Mouse (Mus musculus) G1E (cell line): Measurements from ENCODE around the gene Nectin2. TPM values are rescaled to one million over a fixed set of nuclear protein-coding genes. Genes with fewer than 3 reads are reported as not detected.
A peak's percentile ranks its signal among the peaks of the same experiment; 100 is the strongest.

Experiments
- ATAC-seq: 2 replicates; pipeline ENCODE4 v1.8.0; 2016; ENCODE audit warnings: mild to moderate bottlenecking; ENCODE audit not compliant: insufficient number of reproducible peaks, poor library complexity, low FRiP score, severe bottlenecking; ENCODE audit errors: extremely low read depth
- DNase-seq: peaks from one replicate; pipeline ENCODE4 v3.0.0; 2012; ENCODE audit warnings: low spot score
- H3K27me3 ChIP-seq: 2 replicates; pipeline ENCODE4 v1.6.1; 2012; ENCODE audit warnings: mild to moderate bottlenecking, low read length, inconsistent platforms; ENCODE audit not compliant: insufficient read depth
- H3K36me3 ChIP-seq: replicated peaks from 2 replicates; pipeline ENCODE3; 2012; ENCODE audit warnings: mild to moderate bottlenecking, inconsistent platforms
- H3K4me1 ChIP-seq: 2 replicates; pipeline ENCODE4 v1.6.1; 2012; ENCODE audit warnings: low read depth, low read length, inconsistent platforms, mixed read lengths; ENCODE audit not compliant: insufficient read depth
- H3K4me3 ChIP-seq: 2 replicates; pipeline ENCODE4 v1.5.1; 2012; ENCODE audit warnings: low read depth, mild to moderate bottlenecking, inconsistent platforms, low read length, moderate library complexity, mixed read lengths
- H3K9me3 ChIP-seq: replicated peaks from 2 replicates; pipeline ENCODE4 v1.6.1; 2012; ENCODE audit warnings: inconsistent platforms
- CTCF ChIP-seq: IDR thresholded peaks from 2 replicates; pipeline ENCODE4 v1.5.1; 2012; ENCODE audit warnings: low read depth, low read length, inconsistent platforms, mixed read lengths
- GATA1 ChIP-seq: IDR thresholded peaks from 2 replicates; pipeline ENCODE4 v1.6.1; 2012; ENCODE audit warnings: borderline replicate concordance, low read length, inconsistent platforms, mixed read lengths
- GATA2 ChIP-seq: IDR thresholded peaks from 2 replicates; pipeline ENCODE4 v1.6.1; 2012; ENCODE audit warnings: low read depth, low read length, inconsistent platforms, borderline replicate concordance
- POLR2AphosphoS5 ChIP-seq: IDR thresholded peaks from 2 replicates; pipeline ENCODE4 v1.6.1; 2012; ENCODE audit warnings: low read depth, low read length, inconsistent platforms; ENCODE audit not compliant: insufficient replicate concordance
- TAL1 ChIP-seq: conservative IDR thresholded peaks from 2 replicates; pipeline ENCODE4 v1.6.1; 2012; ENCODE audit warnings: low read depth, low read length, inconsistent platforms, mixed read lengths
- polyA plus RNA-seq: library from polyadenylated mRNA; stranded (reverse); fragments of >175 nt; gene quantifications from 2 replicates; pipeline ENCODE4 v1.2.3, GENCODE M21; 2012
- total RNA-seq, 2 experiments: library from RNA; stranded (forward) in 1 of 2; stranded (reverse) in 1 of 2; fragments of 200-1000 nt in 1 of 2; fragments of >200 nt in 1 of 2; fragmentation: Nextera tagmentation in 1 of 2; gene quantifications; 2 replicates each; pipeline ENCODE4 v1.2.3; 2014 to 2017

Nectin2 gene
- total and polyA plus RNA-seq, 3 experiments, result 9.7 to 34.9 (median 17.2) TPM

DNA sequence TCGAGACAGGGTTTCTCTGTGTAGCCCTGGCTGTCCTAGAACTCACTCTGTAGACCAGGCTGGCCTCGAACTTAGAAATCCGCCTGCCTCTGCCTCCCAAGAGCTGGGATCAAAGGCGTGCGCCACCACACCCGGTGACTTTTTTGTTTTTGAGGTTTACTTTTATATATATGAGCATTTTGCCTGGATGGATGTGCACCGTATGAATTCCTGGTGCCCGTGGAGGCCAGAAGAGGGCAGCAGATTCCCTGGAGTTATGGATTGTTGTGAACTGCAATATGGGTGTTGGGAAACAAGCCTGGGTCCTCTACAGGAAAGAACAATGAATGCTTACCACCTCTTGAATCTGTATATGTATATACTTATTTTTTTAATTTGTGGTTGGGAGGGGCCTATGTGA lies 2.4 kb upstream of the Nectin2 start:
- DNase-seq (no peak), ATAC-seq (no peak)
- Histone ChIP-seq H3K36me3 (no peaks in the 10 kb centered on the region), H3K27me3 (peaks cover 11% of the 10 kb centered on the region), H3K4me1 (peaks cover 34% of the 10 kb centered on the region), H3K9me3 (0 out of 2 replicates have a peak, but pooled peaks cover 2% of the 10 kb centered on the region), H3K4me3 (no peak overlapping the region)
- TF ChIP-seq TAL1 (no peak), POLR2AphosphoS5 (no peak)

- Histone ChIP-seq H3K27me3 (peaks cover 5% of the 10 kb centered on the region), H3K36me3 (peaks cover 6% of the 10 kb centered on the region), H3K4me3 (no peak overlapping the region), H3K4me1 (peaks cover 49% of the 10 kb centered on the region), H3K9me3 (0 out of 2 replicates have a peak, but pooled peaks cover 2% of the 10 kb centered on the region)
- ATAC-seq, result no peak
- TF ChIP-seq POLR2AphosphoS5, result no peak
- no peak for TF ChIP-seq GATA1
- TF ChIP-seq GATA2, result no peak
- no peak for TF ChIP-seq TAL1
- TF ChIP-seq CTCF, result no peak
- DNase-seq, result no peak
Observed at GRCm38 (mm10) chr7:19751070-19751383, 744 bp upstream of the Nectin2 start.

DNA sequence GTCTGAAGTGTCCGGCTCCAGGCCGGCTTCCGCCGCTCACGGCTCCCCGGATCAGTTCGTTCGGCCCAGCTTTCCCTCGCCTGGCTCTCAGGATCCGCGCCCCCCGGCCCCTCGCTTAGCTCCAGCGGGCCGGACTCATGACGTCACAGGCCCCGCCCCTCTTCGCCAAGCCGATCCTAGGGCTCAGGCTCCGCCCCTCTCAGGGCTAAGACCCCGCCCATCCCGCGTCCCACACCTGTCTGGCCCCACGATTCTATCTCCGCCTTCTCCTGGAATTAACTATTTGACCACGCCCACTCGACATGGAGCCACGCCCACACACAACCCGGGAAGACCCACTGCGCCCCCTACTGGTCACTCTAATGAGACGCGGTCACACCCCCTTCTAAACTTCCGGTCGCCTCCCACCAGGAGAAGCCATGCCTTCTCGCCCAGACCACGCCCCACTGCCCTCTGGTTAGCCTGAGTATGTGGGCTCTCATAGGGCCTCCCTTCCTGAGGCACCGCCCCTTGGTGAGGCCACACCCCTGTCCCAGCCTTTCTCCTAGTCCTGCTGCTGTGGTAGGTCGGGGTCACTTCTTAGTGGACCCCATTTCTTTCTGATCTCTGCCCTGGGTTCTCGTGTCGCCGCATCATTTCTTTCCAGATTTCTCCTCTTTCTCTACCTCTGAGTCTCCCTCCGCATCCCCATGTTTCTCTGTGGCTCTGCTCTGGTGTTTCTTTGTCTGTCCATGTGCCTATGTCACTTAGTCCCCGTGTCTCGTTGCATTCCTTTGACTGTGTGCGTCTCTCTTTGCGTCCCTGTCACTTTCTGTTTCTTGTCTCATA lies 680 bp downstream of the Nectin2 start:
- TF ChIP-seq GATA2 (no peak), TAL1 (no peak), POLR2AphosphoS5 (no peak), CTCF (0 out of 2 replicates have a peak, but pooled peaks have one; percentile 13), GATA1 (no peak)
- ATAC-seq (peak; percentile 93), DNase-seq (peak; percentile 88)
- Histone ChIP-seq H3K9me3 (no peaks in the 10 kb centered on the region), H3K4me3 (peak overlapping the region; percentile 88), H3K4me1 (peaks cover 63% of the 10 kb centered on the region), H3K27me3 (no peaks in the 10 kb centered on the region), H3K36me3 (peaks cover 20% of the 10 kb centered on the region)

GRCm38 (mm10) chr7:19748219-19749195 lies 1.8 kb downstream of the Nectin2 start:
- peaks cover 73% of the 10 kb centered on the region for H3K4me1 ChIP-seq
- no peaks in the 10 kb centered on the region for H3K27me3 ChIP-seq
- peaks cover 31% of the 10 kb centered on the region for H3K36me3 ChIP-seq
- TF ChIP-seq POLR2AphosphoS5, result no peak
- no peak for TF ChIP-seq TAL1
- TF ChIP-seq CTCF, result no peak
- no peak for TF ChIP-seq GATA2
- TF ChIP-seq GATA1, result no peak
- DNase-seq (no peak), ATAC-seq (no peak)
- H3K9me3 ChIP-seq, result no peaks in the 10 kb centered on the region
- peak overlapping the region; percentile 88 for H3K4me3 ChIP-seq

- no peaks in the 10 kb centered on the region for H3K27me3 ChIP-seq
- H3K4me1 ChIP-seq, result peaks cover 79% of the 10 kb centered on the region
- H3K4me3 ChIP-seq, result peak overlapping the region; percentile 88
- TF ChIP-seq TAL1 (no peak), GATA1 (no peak), POLR2AphosphoS5 (no peak), CTCF (no peak), GATA2 (no peak)
- ATAC-seq, result no peak
- H3K36me3 ChIP-seq, result peaks cover 38% of the 10 kb centered on the region
- DNase-seq, result no peak
- no peaks in the 10 kb centered on the region for H3K9me3 ChIP-seq
Observed at GRCm38 (mm10) chr7:19747420-19748218, 2.7 kb downstream of the Nectin2 start.
